Mouse (Mus musculus) hindbrain, postnatal 0 days (tissue): ENCODE data around the gene Unc13a. TPM values are rescaled to one million over a fixed set of nuclear protein-coding genes. Genes with fewer than 3 reads are reported as not detected.
A peak's percentile ranks its signal among the peaks of the same experiment; 100 is the strongest.

Experiments used
- ATAC-seq: fragments of 200-750 bp; cut with Nextera tagmentation; 2 replicates; pipeline ENCODE4 v1.8.0; 2017; ENCODE audit warnings: mild to moderate bottlenecking, moderate TSS enrichment, moderate library complexity
- DNase-seq: peaks from one replicate; pipeline ENCODE4 v3.0.0-alpha.2; 2015; ENCODE audit warnings: low spot score
- H3K27ac ChIP-seq: fragments of 300-500 bp; sonication (generic); 2 replicates; pipeline ENCODE4 v1.5.1; 2014; ENCODE audit warnings: mild to moderate bottlenecking
- H3K27me3 ChIP-seq: fragments of 300-500 bp; sonication (generic); 2 replicates; pipeline ENCODE4 v1.6.1; 2014; ENCODE audit warnings: low read length, mixed read lengths; ENCODE audit not compliant: insufficient read depth
- H3K36me3 ChIP-seq: fragments of 300-500 bp; sonication (generic); 2 replicates; pipeline ENCODE4 v1.6.1; 2014; ENCODE audit warnings: low read length, mixed read lengths; ENCODE audit not compliant: insufficient read depth
- H3K4me1 ChIP-seq: fragments of 300-500 bp; sonication (generic); 2 replicates; pipeline ENCODE4 v1.6.1; 2014; ENCODE audit warnings: antibody characterized with exemption, low read length, mixed read lengths; ENCODE audit not compliant: insufficient read depth
- H3K4me2 ChIP-seq: fragments of 300-500 bp; sonication (generic); 2 replicates; pipeline ENCODE4 v1.6.1; 2014; ENCODE audit warnings: low read depth, mild to moderate bottlenecking, low read length, moderate library complexity, mixed read lengths
- H3K4me3 ChIP-seq: fragments of 300-500 bp; sonication (generic); 2 replicates; pipeline ENCODE4 v1.5.1; 2014; ENCODE audit warnings: low read length
- H3K9ac ChIP-seq: fragments of 300-500 bp; sonication (generic); replicated peaks from 2 replicates; pipeline ENCODE4 v1.6.1; 2014; ENCODE audit warnings: mild to moderate bottlenecking, low read length, moderate library complexity, mixed read lengths
- H3K9me3 ChIP-seq: fragments of 300-500 bp; sonication (generic); 2 replicates; pipeline ENCODE4 v1.6.1; 2016; ENCODE audit warnings: low read length, mixed read lengths
- CTCF ChIP-seq: IDR thresholded peaks from 2 replicates; pipeline ENCODE4 v1.5.1; 2016; ENCODE audit warnings: antibody characterized with exemption, control low read depth, low read depth
- WGBS: fragments of 180-500 bp; shearing (Covaris S2); extraction: QIAGEN DNeasy Blood & Tissue Kit; methylation state at CpG from one replicate; pipeline ENCODE4 v1.1.7; 2014; 5-methylcytosine and 5-hydroxymethylcytosine counted together
- polyA plus RNA-seq: library from polyadenylated mRNA; unstranded; fragments of >200 nt; fragmentation: Nextera tagmentation; extraction: Ambion mirVana; gene quantifications from 2 replicates; pipeline ENCODE4 v1.2.1, GENCODE M21; 2015
- total RNA-seq: library from RNA; depleted of rRNA; stranded (reverse); fragments of >200 nt; gene quantifications from 2 replicates; pipeline ENCODE4 v1.2.3, GENCODE M21; 2014

The Unc13a gene
- total and polyA plus RNA-seq, 2 experiments from 2014 or later, result 16.9 to 81.4 TPM

GRCm38 (mm10) chr8:71679550-71680168 is 8.1 kb upstream of the Unc13a start:
- H3K4me3 ChIP-seq, result peak overlapping the region; percentile 35
- H3K9ac ChIP-seq, result peak overlapping the region; percentile 30; the same call in 1 of the 2 replicates
- TF ChIP-seq CTCF, result no peak
- H3K27me3 ChIP-seq, result peaks cover 63% of the 10 kb centered on the region
- H3K36me3 ChIP-seq, result no peaks in the 10 kb centered on the region
- H3K9me3 ChIP-seq, result no peaks in the 10 kb centered on the region
- H3K4me1 ChIP-seq, result peaks cover 10% of the 10 kb centered on the region
- ATAC-seq, result 0 out of 2 replicates have a peak, but pooled peaks have one; percentile 3
- DNase-seq, result peak; percentile 45
- H3K27ac ChIP-seq, result no peak overlapping the region
- 4% methylated on average over 46 of the region's 46 CpGs for WGBS
- H3K4me2 ChIP-seq, result peak overlapping the region; percentile 67

- DNase-seq (no peak), ATAC-seq (no peak)
- Histone ChIP-seq H3K9me3 (no peaks in the 10 kb centered on the region), H3K4me2 (peak overlapping the region; percentile 67), H3K27me3 (peaks cover 57% of the 10 kb centered on the region), H3K4me3 (peak overlapping the region; percentile 35), H3K36me3 (no peaks in the 10 kb centered on the region), H3K4me1 (peaks cover 10% of the 10 kb centered on the region), H3K27ac (no peak overlapping the region), H3K9ac (0 out of 2 replicates have a peak overlapping the region, but pooled peaks have one; percentile 30)
- no peak for TF ChIP-seq CTCF
- WGBS, result 18% methylated on average over 14 of the region's 16 CpGs
Measured at GRCm38 (mm10) chr8:71679116-71679515, 7.6 kb upstream of the Unc13a start.

- 66% methylated on average over 4 of the region's 4 CpGs for WGBS
- no peak; the same call in 1 of the 2 replicates for ATAC-seq
- no peak for TF ChIP-seq CTCF
Measured at GRCm38 (mm10) chr8:71678216-71678615, 6.7 kb upstream of the Unc13a start.

GRCm38 (mm10) chr8:71677555-71677954 is 6.0 kb upstream of the Unc13a start:
- TF ChIP-seq CTCF, result no peak
- Histone ChIP-seq H3K9me3 (no peaks in the 10 kb centered on the region), H3K4me2 (no peak overlapping the region), H3K9ac (no peak overlapping the region), H3K27ac (no peak overlapping the region), H3K36me3 (no peaks in the 10 kb centered on the region), H3K27me3 (peaks cover 42% of the 10 kb centered on the region), H3K4me1 (peaks cover 10% of the 10 kb centered on the region), H3K4me3 (no peak overlapping the region)
- ATAC-seq, result no peak
- no peak for DNase-seq

More at GRCm38 (mm10) chr8:71678216-71678615, 6.7 kb upstream of the Unc13a start:
- no peak for DNase-seq
- Histone ChIP-seq H3K27me3 (peaks cover 48% of the 10 kb centered on the region), H3K27ac (no peak overlapping the region), H3K4me3 (no peak overlapping the region), H3K9ac (no peak overlapping the region), H3K4me1 (peaks cover 10% of the 10 kb centered on the region), H3K4me2 (no peak overlapping the region), H3K9me3 (no peaks in the 10 kb centered on the region), H3K36me3 (no peaks in the 10 kb centered on the region)

- peaks cover 35% of the 10 kb centered on the region for H3K27me3 ChIP-seq
- H3K9ac ChIP-seq, result peak overlapping the region; percentile 69; the same call in 1 of the 2 replicates
- DNase-seq (no peak), ATAC-seq (no peak)
- H3K27ac ChIP-seq, result 0 out of 2 replicates have a peak overlapping the region, but pooled peaks have one; percentile 78
- peak overlapping the region; percentile 90 for H3K4me2 ChIP-seq
- 58% methylated on average over 9 of the region's 9 CpGs for WGBS
- no peaks in the 10 kb centered on the region for H3K36me3 ChIP-seq
- no peaks in the 10 kb centered on the region for H3K9me3 ChIP-seq
- peak overlapping the region; percentile 63 for H3K4me3 ChIP-seq
- peaks cover 14% of the 10 kb centered on the region for H3K4me1 ChIP-seq
- no peak for TF ChIP-seq CTCF
Measured at GRCm38 (mm10) chr8:71676803-71677202, 5.2 kb upstream of the Unc13a start.

- peaks cover 29% of the 10 kb centered on the region for H3K27me3 ChIP-seq
- peak within 1 kb of the TSS; percentile 69 for H3K9ac ChIP-seq
- peaks cover 15% of the 10 kb centered on the region for H3K4me1 ChIP-seq
- peak within 1 kb of the TSS; percentile 78 for H3K27ac ChIP-seq
- no peaks in the 10 kb centered on the region for H3K9me3 ChIP-seq
- ATAC-seq (peak; percentile 51), DNase-seq (peak; percentile 85)
- 2% methylated on average over 39 of the region's 40 CpGs for WGBS
- TF ChIP-seq CTCF, result no peak
- no peaks in the 10 kb centered on the region for H3K36me3 ChIP-seq
- H3K4me2 ChIP-seq, result peak within 1 kb of the TSS; percentile 90
- peak within 1 kb of the TSS; percentile 63 for H3K4me3 ChIP-seq
Measured at GRCm38 (mm10) chr8:71676020-71676741, 4.6 kb upstream of the Unc13a start, which contains the start of gene Jak3. TSS of gene Jak3 (plus strand) at chr8:71676296.
